Mouse (Mus musculus) embryo, embryonic 11 days (tissue): ENCODE results near the gene Zfyve28.

ENCODE experiments used
- DNase-seq: peaks from one replicate; pipeline ENCODE4 v3.0.0-alpha.2; 2015

Gene Zfyve28

DNA sequence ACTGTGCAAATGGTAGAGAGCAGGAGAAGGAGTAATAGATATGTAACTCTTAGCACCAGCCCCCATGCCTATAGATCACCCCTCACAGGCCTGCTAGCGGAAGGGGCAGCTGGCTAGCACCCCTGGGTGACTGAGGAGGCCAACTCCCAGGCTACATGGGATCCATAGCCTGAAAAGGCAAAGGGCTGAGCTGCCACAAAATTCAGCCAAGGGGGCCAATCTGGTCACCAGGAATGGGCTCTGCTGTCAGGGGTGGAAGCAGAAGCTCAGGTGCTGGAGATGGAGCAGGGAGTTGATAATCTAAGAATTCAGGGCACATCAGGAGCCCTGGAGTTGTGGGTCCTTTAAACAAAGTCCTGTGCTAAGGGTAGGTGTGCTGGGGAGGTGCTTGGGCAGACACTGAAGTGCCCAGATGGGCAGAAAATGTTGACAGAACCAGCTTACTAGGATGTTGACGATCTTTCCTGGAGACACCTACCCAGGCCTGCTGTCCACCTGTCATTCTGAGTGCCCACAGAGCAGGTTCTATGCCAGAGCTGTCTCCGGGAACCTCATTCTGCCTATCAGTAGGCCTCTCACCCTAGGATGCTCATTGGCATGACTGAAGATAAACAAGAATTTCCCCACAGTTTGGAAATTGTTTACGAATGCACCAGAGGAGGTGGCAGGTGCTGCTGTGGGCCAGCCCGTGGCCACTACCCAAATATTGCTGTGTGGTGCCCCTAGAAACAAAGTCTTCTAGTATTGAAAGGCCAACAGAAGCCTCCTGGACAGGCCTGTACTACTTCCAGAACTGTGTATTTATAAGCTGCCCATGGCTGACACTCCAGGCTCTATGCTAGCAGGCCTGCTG lies 113.5 kb downstream of the Zfyve28 start:
- DNase-seq = no peak

GRCm38 (mm10) chr5:34174021-34174420 lies 114.2 kb downstream of the Zfyve28 start:
- DNase-seq = no peak

GRCm38 (mm10) chr5:34170726-34171125 lies 117.5 kb downstream of the Zfyve28 start:
- no peak for DNase-seq

GRCm38 (mm10) chr5:34169954-34170353 lies 118.3 kb downstream of the Zfyve28 start:
- no peak for DNase-seq

- peak; percentile 99 for DNase-seq
Observed at GRCm38 (mm10) chr5:34168950-34169891, 119.0 kb downstream of the Zfyve28 start, which contains the start of the genes Poln and Haus3. Gene Poln, minus strand, starts transcription at chr5:34169448. Gene Haus3, minus strand, starts transcription at chr5:34169527.

DNA sequence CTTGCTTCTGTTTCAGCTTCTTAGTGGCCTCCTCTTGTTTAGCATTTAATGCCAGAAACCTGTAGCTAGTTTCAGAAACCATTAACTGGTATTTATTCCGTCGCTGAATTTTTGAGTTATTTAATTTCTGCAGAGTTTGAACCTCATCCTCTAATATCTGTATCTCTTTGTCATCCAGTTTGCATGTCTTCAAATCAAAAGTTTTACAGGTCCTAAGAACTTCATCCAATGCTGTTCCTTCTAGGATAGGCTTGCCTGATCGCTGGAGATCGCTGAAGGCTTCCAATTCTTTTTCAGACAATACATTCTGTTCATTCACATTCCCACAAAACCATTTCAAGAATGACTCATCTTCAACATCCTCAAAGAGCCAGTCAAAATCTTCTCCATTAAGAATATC lies 120.4 kb downstream of the Zfyve28 start:
- DNase-seq = no peak

- no peak for DNase-seq
Observed at GRCm38 (mm10) chr5:34165793-34166192, 122.5 kb downstream of the Zfyve28 start.

DNA sequence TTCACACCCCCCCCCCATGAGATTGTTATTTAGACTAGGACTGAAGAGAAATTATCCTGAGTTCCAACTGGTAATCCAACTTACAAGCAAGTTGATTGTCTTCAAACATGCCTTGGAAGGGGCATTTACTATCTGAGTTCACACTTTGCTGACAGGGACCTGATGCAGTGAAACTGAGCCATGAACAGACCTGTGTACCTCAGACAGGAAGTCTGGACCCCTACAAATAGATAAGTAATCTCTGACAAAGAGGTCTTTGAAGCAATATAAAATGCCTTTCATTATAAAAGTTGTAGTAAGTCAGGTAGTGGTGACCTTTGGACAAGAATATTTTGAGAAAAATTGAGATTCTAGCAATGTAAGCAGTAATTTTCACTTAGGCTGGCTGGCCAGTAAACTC lies 139.8 kb downstream of the Zfyve28 start:
- DNase-seq = no peak

GRCm38 (mm10) chr5:34147554-34147953 lies 140.7 kb downstream of the Zfyve28 start:
- no peak for DNase-seq
